Mouse (Mus musculus) small intestine, adult 2 months (tissue): ENCODE measurements around the gene Synj2.

ENCODE experiments used
- CTCF ChIP-seq: fragments of 200-500 bp; IDR thresholded peaks from 2 replicates; pipeline ENCODE4 v1.5.1; 2012; ENCODE audit warnings: low read depth, mild to moderate bottlenecking, control low read depth, inconsistent platforms, low read length, moderate library complexity, mixed read lengths; ENCODE audit not compliant: insufficient replicate concordance, insufficient read length; ENCODE audit errors: extremely low read depth
- POLR2A ChIP-seq: fragments of 200-500 bp; IDR thresholded peaks from 2 replicates; pipeline ENCODE4 v1.6.1; 2012; ENCODE audit warnings: low read depth, mild to moderate bottlenecking, control low read depth, inconsistent platforms, low read length, moderate library complexity

DNA sequence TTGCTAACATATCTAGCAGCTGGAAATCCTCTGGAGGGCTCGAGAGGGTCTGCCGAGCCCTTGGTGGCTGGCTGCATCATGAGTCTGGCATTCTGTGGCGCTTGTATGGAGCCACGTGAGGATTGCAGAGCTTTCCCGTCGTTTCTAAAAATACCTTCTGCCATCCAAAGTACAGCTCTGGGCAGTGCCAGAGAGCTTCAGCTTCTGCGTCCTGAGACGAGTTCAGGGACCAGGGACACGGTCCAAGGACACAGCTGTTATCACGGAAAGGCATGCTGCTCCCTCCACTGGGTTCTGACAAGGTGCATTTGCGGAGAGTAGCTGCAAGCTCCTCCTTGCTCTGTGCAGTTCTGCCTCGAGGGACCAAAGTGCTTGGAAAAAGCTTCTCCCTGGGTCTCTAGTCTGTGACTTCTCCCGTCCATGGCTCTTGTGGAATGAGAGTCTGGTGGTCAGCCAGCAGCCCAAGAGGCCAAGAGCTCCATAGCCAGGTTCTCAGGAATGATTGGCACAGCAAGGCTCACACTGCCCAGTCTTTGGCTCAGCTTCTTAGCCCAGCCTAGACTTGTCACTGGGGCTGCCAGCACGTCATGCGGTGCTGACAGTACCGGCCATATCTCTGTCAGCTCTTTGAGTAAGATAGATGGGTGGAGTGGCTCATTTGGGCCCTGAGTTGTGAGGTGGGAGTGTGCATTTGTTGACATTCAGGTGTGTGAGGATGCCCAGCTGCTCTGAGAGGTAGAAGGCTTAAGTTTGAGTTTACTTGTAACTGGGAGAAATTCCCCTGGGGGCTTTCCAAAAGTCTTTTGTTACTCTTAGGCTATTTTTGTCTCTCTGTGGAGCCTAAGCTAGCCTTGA lies 56.5 kb downstream of the Synj2 start:
- TF ChIP-seq CTCF (no peak), POLR2A (no peak)
